Mouse (Mus musculus) neural tube, embryonic 15.5 days (tissue): ENCODE data around the gene Aipl1. TPM values are rescaled to one million over a fixed set of nuclear protein-coding genes. Genes with fewer than 3 reads are reported as not detected.
A peak's percentile ranks its signal among the peaks of the same experiment; 100 is the strongest.

Experiments
- ATAC-seq: fragments of 200-750 bp; cut with Nextera tagmentation; 2 replicates; pipeline ENCODE4 v1.8.0; 2017; ENCODE audit warnings: mild to moderate bottlenecking, moderate TSS enrichment, moderate library complexity; ENCODE audit not compliant: low FRiP score
- H3K27ac ChIP-seq: fragments of 300-500 bp; sonication (generic); replicated peaks from 2 replicates; pipeline ENCODE4 v1.5.1; 2015; ENCODE audit warnings: mild to moderate bottlenecking, inconsistent platforms
- H3K27me3 ChIP-seq: fragments of 300-500 bp; sonication (generic); replicated peaks from 2 replicates; pipeline ENCODE4 v1.6.1; 2015; ENCODE audit warnings: inconsistent platforms
- H3K36me3 ChIP-seq: fragments of 300-500 bp; sonication (generic); 2 replicates; pipeline ENCODE4 v1.6.1; 2015; ENCODE audit warnings: inconsistent platforms
- H3K4me1 ChIP-seq: fragments of 300-500 bp; sonication (generic); 2 replicates; pipeline ENCODE4 v1.6.1; 2015; ENCODE audit warnings: inconsistent platforms
- H3K4me2 ChIP-seq: fragments of 300-500 bp; sonication (generic); 2 replicates; pipeline ENCODE4 v1.6.1; 2015; ENCODE audit warnings: inconsistent platforms, mild to moderate bottlenecking, moderate library complexity
- H3K4me3 ChIP-seq: fragments of 300-500 bp; sonication (generic); replicated peaks from 2 replicates; pipeline ENCODE4 v1.5.1; 2015; ENCODE audit warnings: mild to moderate bottlenecking, inconsistent platforms
- H3K9ac ChIP-seq: fragments of 300-500 bp; sonication (generic); replicated peaks from 2 replicates; pipeline ENCODE4 v1.6.1; 2015; ENCODE audit warnings: mild to moderate bottlenecking, inconsistent platforms
- H3K9me3 ChIP-seq: fragments of 300-500 bp; sonication (generic); replicated peaks from 2 replicates; pipeline ENCODE4 v1.6.1; 2016; ENCODE audit warnings: inconsistent platforms
- WGBS: fragments of 180-500 bp; shearing (Covaris S2); methylation state at CpG from one replicate; pipeline ENCODE4 v1.1.7; 2015; ENCODE audit warnings: mixed read lengths; 5-methylcytosine and 5-hydroxymethylcytosine counted together
- polyA plus RNA-seq: library from polyadenylated mRNA; unstranded; fragments of >200 nt; fragmentation: Nextera tagmentation; extraction: Ambion mirVana; gene quantifications from 2 replicates; pipeline ENCODE4 v1.2.1, GENCODE M21; 2015

The Aipl1 gene
- polyA plus RNA-seq, 1 experiment from 2014 or later: 0.41 TPM

- H3K27me3 ChIP-seq: peaks cover 15% of the 10 kb centered on the region
- H3K4me3 ChIP-seq: no peak overlapping the region
- peak overlapping the region; percentile 23 for H3K4me2 ChIP-seq
- H3K27ac ChIP-seq: no peak overlapping the region
- WGBS: 20% methylated on average over 23 of the region's 23 CpGs
- H3K36me3 ChIP-seq: no peaks in the 10 kb centered on the region
- peaks cover 10% of the 10 kb centered on the region for H3K4me1 ChIP-seq
- no peaks in the 10 kb centered on the region for H3K9me3 ChIP-seq
- H3K9ac ChIP-seq: no peak overlapping the region
- ATAC-seq: no peak
Measured at GRCm38 (mm10) chr11:72029143-72029542, 8.2 kb downstream of the Aipl1 start.

- Histone ChIP-seq H3K4me3 (no peak overlapping the region), H3K27ac (no peak overlapping the region), H3K9me3 (no peaks in the 10 kb centered on the region), H3K4me1 (peaks cover 22% of the 10 kb centered on the region), H3K9ac (no peak overlapping the region), H3K27me3 (peaks cover 15% of the 10 kb centered on the region), H3K36me3 (no peaks in the 10 kb centered on the region), H3K4me2 (no peak overlapping the region)
- WGBS: 83% methylated on average over 9 of the region's 9 CpGs
- ATAC-seq: no peak
Measured at GRCm38 (mm10) chr11:72027836-72028235, 9.5 kb downstream of the Aipl1 start.

- no peak for ATAC-seq
- H3K9ac ChIP-seq: no peak overlapping the region
- no peak overlapping the region for H3K27ac ChIP-seq
- WGBS: 84% methylated on average over 9 of the region's 9 CpGs
- peaks cover 15% of the 10 kb centered on the region for H3K27me3 ChIP-seq
- H3K4me3 ChIP-seq: no peak overlapping the region
- no peak overlapping the region for H3K4me2 ChIP-seq
- peaks cover 24% of the 10 kb centered on the region for H3K4me1 ChIP-seq
- H3K36me3 ChIP-seq: no peaks in the 10 kb centered on the region
- no peaks in the 10 kb centered on the region for H3K9me3 ChIP-seq
Measured at GRCm38 (mm10) chr11:72026516-72026915, 10.8 kb downstream of the Aipl1 start.

- no peak for ATAC-seq
- Histone ChIP-seq H3K9me3 (no peaks in the 10 kb centered on the region), H3K4me3 (no peak overlapping the region), H3K4me2 (no peak overlapping the region), H3K9ac (no peak overlapping the region), H3K4me1 (peaks cover 24% of the 10 kb centered on the region), H3K27ac (no peak overlapping the region), H3K27me3 (peaks cover 15% of the 10 kb centered on the region), H3K36me3 (no peaks in the 10 kb centered on the region)
- 46% methylated on average over 5 of the region's 5 CpGs for WGBS
Measured at GRCm38 (mm10) chr11:72025843-72026242, 11.5 kb downstream of the Aipl1 start.

GRCm38 (mm10) chr11:72024193-72024781, 13.0 kb downstream of the Aipl1 start:
- Histone ChIP-seq H3K27me3 (peaks cover 11% of the 10 kb centered on the region; the same call in 1 of the 2 replicates), H3K36me3 (no peaks in the 10 kb centered on the region), H3K27ac (no peak overlapping the region), H3K4me3 (no peak overlapping the region), H3K4me2 (no peak overlapping the region), H3K9ac (no peak overlapping the region), H3K4me1 (peaks cover 21% of the 10 kb centered on the region), H3K9me3 (no peaks in the 10 kb centered on the region)
- ATAC-seq: peak; percentile 40; the same call in 1 of the 2 replicates
- WGBS: 24% methylated on average over 5 of the region's 5 CpGs

- peaks cover 7% of the 10 kb centered on the region; the same call in 1 of the 2 replicates for H3K27me3 ChIP-seq
- peak overlapping the region; percentile 45 for H3K27ac ChIP-seq
- no peak; the same call in 1 of the 2 replicates for ATAC-seq
- H3K36me3 ChIP-seq: no peaks in the 10 kb centered on the region
- no peak overlapping the region for H3K4me2 ChIP-seq
- H3K4me3 ChIP-seq: no peak overlapping the region
- H3K4me1 ChIP-seq: peaks cover 16% of the 10 kb centered on the region
- H3K9ac ChIP-seq: no peak overlapping the region
- H3K9me3 ChIP-seq: no peaks in the 10 kb centered on the region
- whole genome bisulfite sequencing: 24% methylated on average over 8 of the region's 10 CpGs
Measured at GRCm38 (mm10) chr11:72023581-72023980, 13.7 kb downstream of the Aipl1 start.

GRCm38 (mm10) chr11:72022827-72023226, 14.5 kb downstream of the Aipl1 start:
- no peaks in the 10 kb centered on the region for H3K36me3 ChIP-seq
- peaks cover 19% of the 10 kb centered on the region for H3K4me1 ChIP-seq
- no peak overlapping the region for H3K4me3 ChIP-seq
- no peak overlapping the region for H3K27ac ChIP-seq
- peaks cover 7% of the 10 kb centered on the region; the same call in 1 of the 2 replicates for H3K27me3 ChIP-seq
- WGBS: 88% methylated on average over 6 of the region's 6 CpGs
- no peak overlapping the region for H3K9ac ChIP-seq
- H3K9me3 ChIP-seq: no peaks in the 10 kb centered on the region
- ATAC-seq: no peak
- H3K4me2 ChIP-seq: no peak overlapping the region

- Histone ChIP-seq H3K27ac (no peak overlapping the region), H3K4me2 (no peak overlapping the region), H3K9me3 (no peaks in the 10 kb centered on the region), H3K27me3 (peaks cover 7% of the 10 kb centered on the region; the same call in 1 of the 2 replicates), H3K9ac (no peak overlapping the region), H3K4me3 (no peak overlapping the region), H3K4me1 (peaks cover 28% of the 10 kb centered on the region), H3K36me3 (no peaks in the 10 kb centered on the region)
- no peak for ATAC-seq
- WGBS: 91% methylated on average over 4 of the region's 4 CpGs
Measured at GRCm38 (mm10) chr11:72021015-72021414, 16.3 kb downstream of the Aipl1 start.

GRCm38 (mm10) chr11:72017253-72017601, 20.1 kb downstream of the Aipl1 start:
- Histone ChIP-seq H3K27ac (0 out of 2 replicates have a peak overlapping the region, but pooled peaks have one; percentile 28), H3K27me3 (0 out of 2 replicates have a peak, but pooled peaks cover 4% of the 10 kb centered on the region), H3K36me3 (no peaks in the 10 kb centered on the region), H3K9ac (no peak overlapping the region), H3K4me3 (no peak overlapping the region), H3K4me1 (peaks cover 19% of the 10 kb centered on the region), H3K9me3 (no peaks in the 10 kb centered on the region), H3K4me2 (no peak overlapping the region)
- ATAC-seq: no peak
- WGBS: 43% methylated on average over 9 of the region's 9 CpGs

GRCm38 (mm10) chr11:72016518-72017252, 20.6 kb downstream of the Aipl1 start:
- 81% methylated on average over 13 of the region's 13 CpGs for WGBS

GRCm38 (mm10) chr11:72014674-72015073, 22.6 kb downstream of the Aipl1 start:
- ATAC-seq: no peak

More at GRCm38 (mm10) chr11:72016518-72017252, 20.6 kb downstream of the Aipl1 start:
- Histone ChIP-seq H3K27ac (0 out of 2 replicates have a peak overlapping the region, but pooled peaks have one; percentile 28), H3K4me1 (peaks cover 25% of the 10 kb centered on the region), H3K4me3 (no peak overlapping the region), H3K9ac (no peak overlapping the region), H3K9me3 (no peaks in the 10 kb centered on the region), H3K27me3 (0 out of 2 replicates have a peak, but pooled peaks cover 4% of the 10 kb centered on the region), H3K4me2 (no peak overlapping the region), H3K36me3 (no peaks in the 10 kb centered on the region)
- no peak for ATAC-seq

GRCm38 (mm10) chr11:72011955-72012354, 25.4 kb downstream of the Aipl1 start:
- Histone ChIP-seq H3K9ac (no peak overlapping the region), H3K4me3 (no peak overlapping the region), H3K4me2 (0 out of 2 replicates have a peak overlapping the region, but pooled peaks have one; percentile 2), H3K4me1 (peaks cover 42% of the 10 kb centered on the region), H3K27me3 (0 out of 2 replicates have a peak, but pooled peaks cover 4% of the 10 kb centered on the region), H3K36me3 (no peaks in the 10 kb centered on the region), H3K9me3 (no peaks in the 10 kb centered on the region), H3K27ac (peak overlapping the region; percentile 38; the same call in 1 of the 2 replicates)
- 63% methylated on average over 1 of the region's 1 CpGs for WGBS
- 0 out of 2 replicates have a peak, but pooled peaks have one; percentile 13 for ATAC-seq

More at GRCm38 (mm10) chr11:72014674-72015073, 22.6 kb downstream of the Aipl1 start:
- no peak overlapping the region for H3K9ac ChIP-seq
- H3K4me3 ChIP-seq: no peak overlapping the region
- no peaks in the 10 kb centered on the region for H3K9me3 ChIP-seq
- peaks cover 45% of the 10 kb centered on the region for H3K4me1 ChIP-seq
- H3K27me3 ChIP-seq: 0 out of 2 replicates have a peak, but pooled peaks cover 4% of the 10 kb centered on the region
- H3K27ac ChIP-seq: no peak overlapping the region
- no peak overlapping the region for H3K4me2 ChIP-seq
- WGBS: 47% methylated on average over 4 of the region's 4 CpGs
- H3K36me3 ChIP-seq: no peaks in the 10 kb centered on the region
